Mouse (Mus musculus) liver, embryonic 11.5 days (tissue): Measurements from ENCODE around the gene Inpp5e. TPM values are rescaled to one million over a fixed set of nuclear protein-coding genes. Genes with fewer than 3 reads are reported as not detected.

ENCODE experiments used
- ATAC-seq: fragments of 200-750 bp; cut with Nextera tagmentation; replicated peaks from 2 replicates; pipeline ENCODE4 v1.8.0; 2017; ENCODE audit warnings: moderate number of reproducible peaks, mild to moderate bottlenecking, moderate TSS enrichment, moderate library complexity; ENCODE audit not compliant: low FRiP score
- DNase-seq: peaks from one replicate; pipeline ENCODE4 v3.0.0-alpha.2; 2017; ENCODE audit warnings: low spot score
- H3K27ac ChIP-seq: fragments of 300-500 bp; sonication (generic); 2 replicates; pipeline ENCODE4 v1.5.1; 2014; ENCODE audit warnings: mild to moderate bottlenecking, low read depth, low read length, control low read depth
- H3K27me3 ChIP-seq: fragments of 300-500 bp; sonication (generic); replicated peaks from 2 replicates; pipeline ENCODE4 v1.6.1; 2014; ENCODE audit warnings: low read length, mixed read lengths; ENCODE audit not compliant: control insufficient read depth, insufficient read depth
- H3K36me3 ChIP-seq: fragments of 300-500 bp; sonication (generic); 2 replicates; pipeline ENCODE4 v1.6.1; 2014; ENCODE audit warnings: mild to moderate bottlenecking, low read length, moderate library complexity, mixed read lengths; ENCODE audit not compliant: control insufficient read depth, insufficient read depth
- H3K4me1 ChIP-seq: fragments of 300-500 bp; sonication (generic); replicated peaks from 2 replicates; pipeline ENCODE4 v1.6.1; 2014; ENCODE audit warnings: low read length, mixed read lengths; ENCODE audit not compliant: control insufficient read depth, insufficient read depth
- H3K4me2 ChIP-seq: fragments of 300-500 bp; sonication (generic); 2 replicates; pipeline ENCODE4 v1.6.1; 2014; ENCODE audit warnings: mild to moderate bottlenecking, control low read depth, moderate library complexity
- H3K4me3 ChIP-seq: fragments of 300-500 bp; sonication (generic); 2 replicates; pipeline ENCODE4 v1.5.1; 2014; ENCODE audit warnings: low read depth, low read length, control low read depth
- H3K9ac ChIP-seq: fragments of 300-500 bp; sonication (generic); 2 replicates; pipeline ENCODE4 v1.6.1; 2014; ENCODE audit warnings: low read depth, low read length, control low read depth
- H3K9me3 ChIP-seq: fragments of 300-500 bp; sonication (generic); 2 replicates; pipeline ENCODE4 v1.6.1; 2016; ENCODE audit warnings: low read length, inconsistent platforms, mixed read lengths; ENCODE audit not compliant: control insufficient read depth
- WGBS: fragments of 180-500 bp; shearing (Covaris S2); extraction: QIAGEN DNeasy Blood & Tissue Kit; methylation state at CpG from one replicate; pipeline ENCODE4 v1.1.7; 2014; 5-methylcytosine and 5-hydroxymethylcytosine counted together
- polyA plus RNA-seq: library from polyadenylated mRNA; unstranded; fragments of >200 nt; fragmentation: Nextera tagmentation; extraction: Ambion mirVana; gene quantifications from 2 replicates; pipeline ENCODE4 v1.2.1, GENCODE M21; 2014

Inpp5e gene
- polyA plus RNA-seq, 1 experiment from 2014 or later, result 17.7 TPM

DNA sequence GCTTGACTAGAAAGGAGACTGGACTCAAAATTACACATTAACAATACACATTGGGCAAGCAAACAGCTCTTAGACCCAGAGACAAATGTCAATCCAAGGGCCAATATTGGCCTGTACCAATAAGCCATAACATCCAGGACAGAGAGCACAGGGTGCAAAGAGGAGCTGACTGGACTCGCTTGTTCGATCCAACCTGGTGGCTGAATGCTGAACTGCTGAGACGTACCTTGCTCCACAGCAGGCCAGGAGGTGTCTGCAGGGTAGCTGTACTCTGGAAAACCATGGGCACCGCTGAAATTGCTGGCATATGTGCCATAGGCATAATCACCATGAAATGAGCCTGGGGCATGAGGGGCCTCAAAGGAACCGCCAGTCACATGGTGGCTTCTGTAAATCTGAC lies 20.8 kb upstream of the Inpp5e start:
- Histone ChIP-seq H3K27ac (no peak overlapping the region), H3K9ac (no peak overlapping the region), H3K4me2 (no peak overlapping the region), H3K4me1 (no peaks in the 10 kb centered on the region), H3K9me3 (no peaks in the 10 kb centered on the region), H3K4me3 (no peak overlapping the region), H3K27me3 (no peaks in the 10 kb centered on the region), H3K36me3 (peaks cover 69% of the 10 kb centered on the region)
- DNase-seq (no peak), ATAC-seq (no peak)
- WGBS, result 94% methylated on average over 5 of the region's 5 CpGs

DNA sequence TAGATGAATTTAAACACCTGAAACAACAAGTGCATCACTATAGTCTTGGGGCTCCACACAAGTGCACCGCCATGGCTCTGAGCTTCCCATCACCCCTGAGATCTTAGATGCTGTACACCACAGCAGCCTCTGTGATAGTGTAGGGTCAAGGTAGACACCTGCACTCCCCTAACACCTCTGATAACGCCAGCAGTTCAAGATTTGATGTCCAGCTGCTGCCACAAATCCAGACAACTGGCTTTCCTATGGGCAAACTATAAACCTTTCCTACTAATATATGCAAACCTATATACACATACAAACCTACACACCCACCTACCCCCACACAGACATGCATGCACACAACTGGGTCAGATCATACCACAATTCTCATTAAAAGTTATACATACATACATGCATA lies 15.5 kb upstream of the Inpp5e start:
- no peak overlapping the region for H3K4me2 ChIP-seq
- peaks cover 69% of the 10 kb centered on the region for H3K36me3 ChIP-seq
- no peaks in the 10 kb centered on the region for H3K4me1 ChIP-seq
- no peak for DNase-seq
- no peak overlapping the region for H3K27ac ChIP-seq
- ATAC-seq, result no peak
- no peak overlapping the region for H3K9ac ChIP-seq
- H3K4me3 ChIP-seq, result no peak overlapping the region
- H3K27me3 ChIP-seq, result no peaks in the 10 kb centered on the region
- WGBS, result 92% methylated on average over 2 of the region's 2 CpGs
- H3K9me3 ChIP-seq, result no peaks in the 10 kb centered on the region

DNA sequence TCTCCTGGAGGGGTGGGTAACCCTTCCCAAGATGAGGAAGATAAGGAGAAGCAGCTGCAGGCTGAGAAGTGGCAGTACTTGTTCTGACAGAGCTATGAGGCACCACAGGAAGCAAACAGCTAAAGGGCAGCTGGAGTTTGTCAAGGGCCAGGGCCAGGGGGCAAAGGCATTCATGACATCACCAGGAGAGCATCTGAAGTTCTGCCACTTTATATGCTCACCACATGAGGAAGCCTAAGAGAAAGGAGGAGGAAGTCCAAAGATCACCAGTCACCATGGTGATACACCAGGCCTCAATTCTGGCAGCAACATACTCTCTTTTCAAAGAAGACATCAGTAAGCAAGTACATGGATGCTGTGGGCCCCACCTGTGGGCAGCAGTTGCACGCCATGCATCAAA lies 14.1 kb upstream of the Inpp5e start:
- DNase-seq (no peak), ATAC-seq (no peak)
- no peak overlapping the region for H3K4me3 ChIP-seq
- no peak overlapping the region for H3K27ac ChIP-seq
- H3K4me1 ChIP-seq, result no peaks in the 10 kb centered on the region
- no peaks in the 10 kb centered on the region for H3K9me3 ChIP-seq
- peaks cover 62% of the 10 kb centered on the region for H3K36me3 ChIP-seq
- H3K9ac ChIP-seq, result no peak overlapping the region
- H3K27me3 ChIP-seq, result no peaks in the 10 kb centered on the region
- no peak overlapping the region for H3K4me2 ChIP-seq
- 80% methylated on average over 1 of the region's 1 CpGs for WGBS

DNA sequence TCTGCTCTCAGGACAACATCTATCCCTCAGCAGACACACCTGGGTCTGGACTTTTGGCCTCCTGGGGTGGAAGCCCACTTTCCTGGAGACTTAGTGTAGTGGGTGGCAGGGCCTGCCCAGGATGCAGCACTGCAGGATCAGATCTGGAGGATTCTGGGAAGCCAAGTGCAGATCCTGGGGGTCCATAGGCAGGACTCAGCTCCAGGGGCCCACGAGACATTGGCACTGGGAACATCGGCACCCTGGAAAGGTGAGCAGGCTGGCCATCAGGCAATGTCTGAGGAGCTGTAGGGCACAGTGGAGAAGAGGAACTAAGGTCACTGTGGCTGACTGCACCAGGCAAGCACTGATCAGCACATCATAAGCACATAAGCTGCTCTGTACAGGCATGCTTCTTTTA lies 13.0 kb upstream of the Inpp5e start:
- 88% methylated on average over 2 of the region's 2 CpGs for WGBS
- Histone ChIP-seq H3K4me3 (no peak overlapping the region), H3K9ac (no peak overlapping the region), H3K4me2 (no peak overlapping the region), H3K36me3 (peaks cover 55% of the 10 kb centered on the region), H3K4me1 (no peaks in the 10 kb centered on the region), H3K27ac (no peak overlapping the region), H3K9me3 (no peaks in the 10 kb centered on the region), H3K27me3 (no peaks in the 10 kb centered on the region)
- DNase-seq, result no peak
- ATAC-seq, result no peak

DNA sequence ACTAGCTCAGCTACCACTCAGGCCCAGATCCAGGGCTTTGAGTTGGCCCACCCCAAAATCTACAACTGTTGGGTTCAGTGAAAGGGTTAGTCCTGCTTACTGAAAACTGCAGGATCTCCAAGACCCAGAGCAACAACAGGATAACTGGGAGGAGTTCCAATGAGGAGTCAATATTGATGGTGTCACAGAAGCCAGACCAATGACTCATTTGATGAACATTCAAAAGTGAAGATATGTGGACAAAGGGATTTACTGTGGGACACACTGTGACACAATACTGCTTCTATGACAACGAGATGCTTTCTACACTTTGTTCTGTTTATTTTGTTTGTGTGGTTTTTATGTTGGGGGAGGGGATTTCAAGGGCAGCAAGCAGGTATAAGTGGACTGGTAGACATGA lies 9.1 kb upstream of the Inpp5e start:
- H3K4me1 ChIP-seq, result no peaks in the 10 kb centered on the region
- H3K4me3 ChIP-seq, result no peak overlapping the region
- H3K9ac ChIP-seq, result no peak overlapping the region
- no peak overlapping the region for H3K27ac ChIP-seq
- no peaks in the 10 kb centered on the region for H3K27me3 ChIP-seq
- peaks cover 34% of the 10 kb centered on the region for H3K36me3 ChIP-seq
- no peaks in the 10 kb centered on the region for H3K9me3 ChIP-seq
- ATAC-seq, result no peak
- no peak for DNase-seq
- 77% methylated on average over 1 of the region's 1 CpGs for WGBS
- H3K4me2 ChIP-seq, result no peak overlapping the region

DNA sequence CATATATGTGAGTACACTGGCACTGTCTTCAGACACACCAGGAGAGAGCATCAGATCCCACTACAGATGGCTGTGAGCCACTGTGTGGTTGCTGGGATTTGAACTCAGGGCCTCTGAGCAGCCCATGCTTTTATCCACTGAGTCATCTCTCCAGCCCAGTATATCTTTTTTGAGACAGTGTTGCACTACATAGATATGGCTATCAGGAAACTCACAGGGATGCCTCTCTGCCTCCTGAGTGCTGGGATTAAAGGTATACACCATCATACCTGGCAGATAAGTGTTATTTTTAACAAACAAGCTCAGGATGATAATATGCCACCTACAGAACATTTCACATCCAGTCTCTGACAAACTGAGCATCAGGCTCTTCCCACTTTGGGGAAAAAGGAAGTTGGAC lies 8.1 kb upstream of the Inpp5e start:
- Histone ChIP-seq H3K27me3 (no peaks in the 10 kb centered on the region), H3K36me3 (peaks cover 29% of the 10 kb centered on the region)

DNA sequence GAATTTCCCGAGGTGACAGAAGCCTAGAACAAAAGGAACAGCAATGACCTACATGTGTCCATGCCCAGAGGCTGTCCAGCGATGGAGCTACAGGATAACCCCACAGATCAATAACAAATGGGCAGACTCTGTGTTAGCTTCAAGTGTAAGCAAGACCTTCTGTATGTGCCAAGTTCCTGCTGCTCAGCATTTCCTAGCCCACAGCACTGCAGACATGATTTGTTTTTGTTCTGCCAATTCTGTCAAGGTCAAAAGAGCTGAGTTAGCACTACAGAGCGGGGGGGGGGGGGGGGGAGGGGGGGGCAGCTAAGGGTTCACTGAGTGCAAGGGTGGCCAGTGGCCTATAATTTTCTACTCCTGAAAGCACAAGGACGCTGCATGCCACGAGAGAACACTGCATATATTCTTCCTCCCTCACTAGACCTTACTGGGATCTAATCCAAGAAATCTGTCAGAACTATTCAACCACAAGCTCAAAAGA lies 2.0 kb upstream of the Inpp5e start:
- Histone ChIP-seq H3K9ac (no peak overlapping the region), H3K4me3 (no peak overlapping the region), H3K9me3 (no peaks in the 10 kb centered on the region), H3K27ac (no peak overlapping the region), H3K4me2 (no peak overlapping the region), H3K36me3 (peaks cover 31% of the 10 kb centered on the region), H3K27me3 (no peaks in the 10 kb centered on the region), H3K4me1 (peaks cover 24% of the 10 kb centered on the region)
- no peak for ATAC-seq
- 84% methylated on average over 4 of the region's 5 CpGs for WGBS
- DNase-seq, result no peak

More for the DNA sequence above, 8.1 kb upstream of the Inpp5e start:
- no peaks in the 10 kb centered on the region for H3K9me3 ChIP-seq
- no peaks in the 10 kb centered on the region for H3K4me1 ChIP-seq
- ATAC-seq (peak; percentile 71), DNase-seq (no peak)
- H3K4me2 ChIP-seq, result no peak overlapping the region
- H3K9ac ChIP-seq, result no peak overlapping the region
- no peak overlapping the region for H3K4me3 ChIP-seq
- no peak overlapping the region for H3K27ac ChIP-seq

DNA sequence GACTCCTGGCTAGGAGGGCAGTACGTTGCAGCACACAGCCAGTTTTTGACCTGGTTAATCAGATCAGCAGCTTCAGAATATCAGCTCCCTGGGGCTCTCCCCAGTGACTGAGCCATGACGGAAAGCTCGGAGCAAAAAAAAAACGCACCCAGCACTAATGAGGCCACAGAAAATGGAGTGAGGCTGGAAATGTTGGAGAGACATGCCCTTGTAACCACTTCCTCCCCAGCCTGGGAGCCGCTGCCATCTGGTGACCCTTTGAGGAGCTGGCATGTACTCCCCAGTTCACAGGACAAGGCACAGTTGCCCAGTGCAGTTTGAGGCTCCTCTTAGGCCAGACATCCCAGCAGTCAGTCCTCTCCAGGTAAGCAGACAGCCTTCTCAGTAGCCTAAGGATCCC lies 1.1 kb upstream of the Inpp5e start:
- no peak for ATAC-seq
- WGBS, result 81% methylated on average over 5 of the region's 5 CpGs
- no peak for DNase-seq
- peaks cover 33% of the 10 kb centered on the region for H3K36me3 ChIP-seq
- no peak overlapping the region for H3K9ac ChIP-seq
- H3K9me3 ChIP-seq, result no peaks in the 10 kb centered on the region
- H3K27ac ChIP-seq, result no peak overlapping the region
- no peaks in the 10 kb centered on the region for H3K27me3 ChIP-seq
- no peak overlapping the region for H3K4me3 ChIP-seq
- peaks cover 30% of the 10 kb centered on the region for H3K4me1 ChIP-seq
- H3K4me2 ChIP-seq, result no peak overlapping the region

DNA sequence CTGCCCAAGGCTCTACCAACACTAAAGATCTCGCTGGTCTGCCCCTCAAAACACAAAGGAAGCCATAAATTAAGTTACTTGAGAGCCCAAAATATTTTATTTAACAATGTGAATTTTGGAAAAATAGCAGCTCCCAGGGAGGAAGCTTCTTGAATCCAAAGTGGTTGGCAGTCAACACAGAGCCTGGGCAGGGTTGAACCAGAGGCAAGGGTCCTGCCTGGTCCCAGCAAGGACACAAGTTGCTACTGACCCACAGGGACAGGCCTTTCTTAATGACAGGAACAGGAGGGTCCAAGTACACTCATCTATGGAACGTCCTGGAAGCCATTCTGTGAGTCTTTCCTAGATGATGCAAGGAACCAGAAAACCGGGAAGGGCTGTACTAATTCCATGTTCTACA lies 359 bp upstream of the Inpp5e start:
- peak overlapping the region; percentile 99 for H3K4me2 ChIP-seq
- H3K9me3 ChIP-seq, result no peaks in the 10 kb centered on the region
- H3K27ac ChIP-seq, result no peak overlapping the region
- H3K36me3 ChIP-seq, result peaks cover 31% of the 10 kb centered on the region
- no peak for ATAC-seq
- H3K27me3 ChIP-seq, result no peaks in the 10 kb centered on the region
- H3K9ac ChIP-seq, result peak overlapping the region; percentile 94; the same call in 1 of the 2 replicates
- no peak for DNase-seq
- 59% methylated on average over 3 of the region's 3 CpGs for WGBS
- peaks cover 30% of the 10 kb centered on the region for H3K4me1 ChIP-seq
- peak overlapping the region; percentile 94 for H3K4me3 ChIP-seq
